Mouse (Mus musculus) midbrain, embryonic 16.5 days (tissue): Measurements from ENCODE around the gene Mtif2. TPM values are rescaled to one million over a fixed set of nuclear protein-coding genes. Genes with fewer than 3 reads are reported as not detected.

Source experiments
- polyA plus RNA-seq: library from polyadenylated mRNA; unstranded; fragments of >200 nt; fragmentation: Nextera tagmentation; extraction: Ambion mirVana; gene quantifications from 2 replicates; pipeline ENCODE4 v1.2.1, GENCODE M21; 2015

The Mtif2 gene
- polyA plus RNA-seq, 1 experiment from 2014 or later, result 43.3 TPM

Other genes starting within 250 kb of the Mtif2 start
- gene Ccdc88a, start 152.8 kb upstream of the Mtif2 start, polyA plus RNA-seq, result 70.1 and 80.5 TPM in 2 replicates
- gene Prorsd1, start 11.4 kb upstream of the Mtif2 start, polyA plus RNA-seq, result 7.3 and 8.4 TPM in 2 replicates
- 0.12 and 0.14 TPM in 2 replicates for gene Clhc1, start 21.5 kb downstream of the Mtif2 start, polyA plus RNA-seq
- gene Rps27a, start 21.7 kb downstream of the Mtif2 start, polyA plus RNA-seq, result 485 and 507 TPM in 2 replicates
- gene Rtn4, start 166.5 kb downstream of the Mtif2 start, polyA plus RNA-seq, result 140 and 142 TPM in 2 replicates